Mouse (Mus musculus): ENCODE measurements around the gene Cacnb2.

Gene Cacnb2

GRCm38 (mm10) chr2:14873116-14873515 is 270.2 kb downstream of the Cacnb2 start:
- DNase-seq (ENCODE audit: low spot score in 2 of 2) = no peak

- no peak for DNase-seq (ENCODE audit: low spot score in 2 of 2)
Measured at GRCm38 (mm10) chr2:14873701-14874181, 270.9 kb downstream of the Cacnb2 start.

DNA sequence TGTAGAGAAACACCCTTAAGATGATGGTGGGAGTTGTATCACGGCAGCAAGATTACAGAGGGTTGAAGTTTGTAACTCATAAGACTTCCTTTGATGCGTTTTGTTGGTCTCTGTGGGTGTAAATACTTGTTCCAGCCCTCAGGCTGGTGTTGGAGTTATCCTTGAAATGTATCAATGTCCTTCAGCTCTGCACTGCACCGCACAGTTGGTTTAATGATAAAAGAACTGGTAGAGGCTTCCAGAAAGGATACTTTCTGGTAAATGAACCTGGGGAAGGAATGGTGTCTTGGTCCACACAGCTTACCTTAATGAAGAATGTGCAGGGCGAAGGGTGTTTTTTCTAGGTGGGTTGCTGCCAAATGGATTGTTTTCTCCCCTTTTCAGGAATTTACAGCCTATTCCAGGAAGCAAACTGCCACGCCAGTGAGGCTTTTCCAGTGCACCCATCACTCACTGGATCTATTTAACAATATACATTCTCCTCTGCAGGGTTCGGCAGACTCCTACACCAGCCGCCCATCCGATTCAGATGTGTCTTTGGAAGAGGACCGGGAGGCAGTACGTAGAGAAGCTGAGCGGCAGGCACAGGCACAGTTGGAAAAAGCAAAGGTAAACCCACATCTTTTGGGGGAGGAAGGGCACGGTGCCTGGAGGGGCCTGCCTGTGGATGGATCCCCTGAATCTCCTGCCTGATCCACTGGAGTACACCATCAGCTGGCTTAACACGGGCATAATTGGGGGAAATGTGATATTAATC is 271.6 kb downstream of the Cacnb2 start:
- no peak for DNase-seq (ENCODE audit: low spot score in 2 of 2)

DNA sequence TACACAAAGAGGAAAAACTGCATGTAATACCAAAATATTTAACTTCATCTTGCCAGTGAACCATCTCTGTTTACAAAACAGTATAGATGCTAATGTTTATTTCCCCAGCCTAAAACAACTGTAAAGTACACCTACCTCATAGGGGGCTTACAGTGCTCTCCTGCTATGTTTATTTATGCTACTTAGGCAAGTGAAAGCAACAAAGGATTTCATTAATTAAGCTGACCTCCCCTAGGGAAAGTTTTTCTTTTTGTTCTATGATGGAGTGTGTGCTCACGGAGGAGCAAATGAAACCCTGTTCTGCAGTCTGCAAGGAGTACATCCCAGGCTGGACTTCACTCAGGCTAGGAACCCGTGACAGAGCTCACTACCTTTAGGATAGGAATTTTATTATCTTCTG is 272.2 kb downstream of the Cacnb2 start:
- no peak for DNase-seq (ENCODE audit: low spot score in 2 of 2)

- DNase-seq (ENCODE audit: low spot score in 2 of 2) = no peak
Measured at GRCm38 (mm10) chr2:14875616-14876015, 272.7 kb downstream of the Cacnb2 start.

- DNase-seq (ENCODE audit: low spot score in 2 of 2) = no peak
Measured at GRCm38 (mm10) chr2:14878953-14879352, 276.1 kb downstream of the Cacnb2 start.

DNA sequence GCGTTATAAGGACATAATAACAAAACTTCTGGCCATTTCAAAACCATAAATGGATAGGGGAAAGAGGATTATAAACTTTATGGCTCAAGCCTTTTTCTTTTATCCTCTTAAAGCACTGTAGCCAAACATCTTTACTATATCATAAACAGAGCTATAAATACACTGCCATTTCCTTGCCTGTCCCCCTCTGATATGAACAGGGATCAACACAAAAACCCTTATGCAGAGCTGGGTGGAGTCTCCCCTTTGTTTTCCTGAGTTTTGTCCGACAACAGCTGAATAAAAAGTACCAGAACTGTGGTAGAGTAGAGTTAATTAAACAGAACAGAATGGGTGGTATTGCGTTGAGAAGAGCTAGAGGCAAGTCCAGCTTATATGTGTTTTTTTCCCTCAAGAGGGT is 280.6 kb downstream of the Cacnb2 start:
- DNase-seq (ENCODE audit: low spot score in 2 of 2) = no peak

GRCm38 (mm10) chr2:14888406-14889195 is 285.7 kb downstream of the Cacnb2 start:
- no peak for DNase-seq (ENCODE audit: low spot score in 2 of 2)

DNA sequence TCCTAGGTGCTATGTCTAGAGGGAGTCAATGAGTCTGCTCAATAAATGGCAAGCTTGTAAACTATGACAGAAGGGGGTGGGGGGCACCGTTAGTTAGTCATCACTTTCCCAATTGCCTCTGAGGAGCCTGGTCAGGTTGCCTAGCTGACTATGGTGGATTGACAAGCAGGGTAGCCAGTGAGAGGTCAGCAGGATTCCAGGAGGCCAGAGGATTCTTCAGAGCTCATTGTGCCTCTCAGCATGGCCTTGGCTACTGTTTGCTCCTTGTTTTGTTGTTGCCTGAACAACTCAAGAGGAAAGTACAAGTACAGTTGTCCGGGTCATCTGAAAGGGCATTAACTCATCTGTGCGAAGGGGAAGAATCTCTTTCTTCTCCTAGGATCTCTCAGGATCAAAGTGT is 300.9 kb downstream of the Cacnb2 start:
- no peak for DNase-seq (ENCODE audit: low spot score in 2 of 2)

- DNase-seq (ENCODE audit: low spot score in 2 of 2) = no peak
Measured at GRCm38 (mm10) chr2:14904865-14905264, 302.0 kb downstream of the Cacnb2 start.

GRCm38 (mm10) chr2:14907124-14907925 is 304.4 kb downstream of the Cacnb2 start:
- no peak for DNase-seq (ENCODE audit: low spot score in 2 of 2)

DNA sequence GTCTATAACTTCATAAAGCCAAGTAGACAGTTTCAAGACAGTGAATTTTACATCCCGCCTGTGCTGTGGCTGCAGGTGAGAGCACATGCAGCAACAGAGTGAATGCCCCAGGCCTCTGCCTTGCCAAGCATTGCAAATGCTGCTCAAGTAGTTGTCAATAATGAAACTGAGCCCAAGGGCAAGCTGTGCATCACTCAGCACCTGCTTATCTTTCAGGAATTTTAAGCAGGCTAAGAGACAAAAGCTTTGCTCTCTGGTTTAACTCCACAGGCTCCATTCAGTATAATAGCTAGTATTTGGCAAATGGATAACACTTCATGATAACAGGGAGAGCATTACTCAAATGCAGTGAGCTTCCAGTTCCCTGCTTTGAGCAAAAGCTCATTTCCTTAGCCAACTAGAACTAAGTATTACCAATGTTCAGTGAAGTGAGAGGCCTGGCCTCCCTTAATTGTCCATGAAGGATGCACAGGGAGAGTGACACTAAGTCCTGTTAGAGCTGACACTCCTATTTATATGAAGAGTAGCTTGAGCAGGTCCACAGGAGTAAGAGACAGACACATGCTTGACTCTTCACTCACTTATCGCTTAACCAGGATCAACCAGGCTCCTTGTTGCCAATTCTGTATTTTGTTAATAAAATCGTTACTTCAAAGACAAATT is 314.8 kb downstream of the Cacnb2 start:
- DNase-seq (ENCODE audit: low spot score in 2 of 2) = no peak

DNA sequence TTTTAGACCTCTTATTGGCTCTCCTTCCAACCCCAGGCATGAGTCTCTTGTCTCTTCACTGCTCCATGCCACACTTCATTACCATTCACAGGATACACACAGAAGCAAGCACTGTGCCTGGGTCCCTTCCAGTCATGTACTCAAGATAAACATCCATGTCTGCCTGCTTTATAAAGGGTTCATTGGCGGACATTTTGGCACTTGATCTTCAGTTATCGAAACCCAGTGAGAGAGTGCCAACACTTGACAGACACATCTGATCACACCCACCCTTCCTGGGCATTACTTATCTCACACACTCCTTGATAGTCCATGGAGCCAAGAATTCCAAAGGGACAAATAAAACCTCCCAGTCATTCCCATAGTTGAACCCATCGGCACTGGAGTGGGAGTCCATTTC is 327.0 kb downstream of the Cacnb2 start:
- no peak for DNase-seq (ENCODE audit: low spot score in 2 of 2)

DNA sequence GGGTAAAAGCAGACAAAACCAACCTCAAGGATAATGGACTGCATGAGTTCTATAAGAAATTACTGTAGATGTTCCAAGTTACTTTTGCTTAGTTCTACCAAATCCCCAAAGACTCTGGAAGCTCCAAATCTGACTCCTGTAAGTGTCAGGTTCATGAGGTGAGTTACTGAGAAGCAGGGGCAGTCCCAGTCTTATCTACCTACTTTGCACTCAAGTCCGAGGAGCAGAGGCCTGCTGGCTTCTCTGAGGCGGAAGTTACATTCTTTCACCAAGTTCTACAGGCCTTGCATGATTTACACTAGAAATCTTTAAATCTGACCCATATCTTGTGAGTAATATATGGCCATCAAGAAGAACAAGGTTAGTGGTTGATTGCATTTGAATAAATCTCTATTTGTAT is 329.1 kb downstream of the Cacnb2 start:
- DNase-seq (ENCODE audit: low spot score in 2 of 2) = no peak

DNA sequence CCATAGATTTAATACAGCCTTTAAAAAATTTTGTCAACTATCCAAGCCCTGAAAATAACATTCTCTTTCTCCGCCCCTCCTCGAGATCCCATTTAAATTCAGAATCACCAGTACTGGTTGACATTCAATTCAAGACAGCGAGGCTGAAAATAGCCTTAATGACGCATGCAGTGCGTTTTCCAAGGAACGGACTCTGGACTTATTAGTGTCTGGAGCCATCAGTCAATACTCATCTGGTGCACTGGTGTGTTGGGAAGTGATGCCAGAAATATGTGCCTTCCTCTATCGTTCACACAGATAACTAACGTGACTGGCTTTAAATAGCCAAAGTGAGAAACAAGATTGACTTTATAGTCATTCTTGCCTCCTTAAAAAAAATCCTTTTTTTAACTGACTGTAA is 333.6 kb downstream of the Cacnb2 start:
- no peak for DNase-seq (ENCODE audit: low spot score in 2 of 2)

- no peak for DNase-seq (ENCODE audit: low spot score in 2 of 2)
Measured at GRCm38 (mm10) chr2:14942261-14942660, 339.4 kb downstream of the Cacnb2 start.

DNA sequence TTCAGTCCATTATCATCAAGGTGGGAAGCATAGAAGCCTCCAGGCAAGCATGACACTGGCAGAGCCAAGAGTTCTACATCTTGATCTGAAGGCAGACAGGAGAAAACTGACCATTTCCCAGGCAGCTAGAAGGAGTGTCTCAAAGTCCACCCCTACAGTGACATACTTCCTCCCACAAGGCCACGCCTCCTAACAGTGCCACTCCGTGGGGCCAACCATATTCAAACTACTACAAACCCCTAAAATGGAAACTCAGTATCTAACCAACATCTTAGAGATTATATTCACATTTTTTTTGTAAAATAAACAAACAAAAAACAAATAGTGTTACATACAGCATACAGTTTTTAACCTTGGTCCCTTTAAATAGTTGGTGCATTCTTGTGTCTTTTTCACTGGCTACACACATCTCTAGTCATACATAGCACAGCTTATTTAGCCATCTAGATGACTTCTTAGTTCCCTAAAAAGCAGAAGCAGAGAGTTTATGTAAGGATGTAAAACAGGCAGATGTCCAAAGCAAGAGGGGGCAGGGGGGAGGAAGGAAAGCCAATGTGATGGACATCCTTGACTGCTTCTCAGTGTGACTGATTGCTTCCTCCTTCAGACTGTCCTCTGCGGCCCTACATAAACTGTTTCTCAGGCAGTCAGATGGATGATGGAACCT is 340.9 kb downstream of the Cacnb2 start:
- DNase-seq (ENCODE audit: low spot score in 2 of 2) = no peak

- DNase-seq (ENCODE audit: low spot score in 2 of 2) = no peak
Measured at GRCm38 (mm10) chr2:14953090-14953489, 350.2 kb downstream of the Cacnb2 start.

DNA sequence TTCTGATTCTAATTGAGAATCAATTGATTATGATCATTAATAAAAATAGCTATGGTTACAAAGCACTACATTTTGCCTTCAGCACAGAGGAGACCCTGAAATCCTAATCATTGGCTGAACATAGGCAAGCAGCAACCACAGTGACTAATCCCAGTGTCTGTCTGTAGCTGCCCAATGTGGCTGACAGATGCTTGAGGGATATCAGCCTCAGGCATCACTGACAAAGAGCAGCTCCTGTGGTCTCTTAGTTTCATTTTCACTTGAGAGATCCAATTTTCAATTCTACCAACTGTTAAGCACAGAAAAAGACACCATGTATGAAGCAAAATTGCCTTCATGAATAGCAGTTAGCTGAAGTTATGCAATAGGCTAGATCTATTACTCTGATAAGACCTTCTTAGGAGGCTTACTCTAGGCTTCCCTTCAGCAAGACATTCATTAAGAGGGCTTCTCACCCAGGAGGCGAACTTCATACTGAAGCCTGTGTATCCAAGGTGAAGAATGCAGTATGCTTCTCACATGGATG is 358.1 kb downstream of the Cacnb2 start:
- no peak for DNase-seq (ENCODE audit: low spot score in 2 of 2)

GRCm38 (mm10) chr2:14961493-14961892 is 358.6 kb downstream of the Cacnb2 start:
- DNase-seq (ENCODE audit: low spot score in 2 of 2) = no peak

- DNase-seq (ENCODE audit: low spot score in 2 of 2) = no peak
Measured at GRCm38 (mm10) chr2:14984029-14984428, 381.1 kb downstream of the Cacnb2 start.

All from cerebellum, postnatal 4 days (tissue).